20 mouse cellular contexts compared by ENCODE assay signal in the genomic region with DNA sequence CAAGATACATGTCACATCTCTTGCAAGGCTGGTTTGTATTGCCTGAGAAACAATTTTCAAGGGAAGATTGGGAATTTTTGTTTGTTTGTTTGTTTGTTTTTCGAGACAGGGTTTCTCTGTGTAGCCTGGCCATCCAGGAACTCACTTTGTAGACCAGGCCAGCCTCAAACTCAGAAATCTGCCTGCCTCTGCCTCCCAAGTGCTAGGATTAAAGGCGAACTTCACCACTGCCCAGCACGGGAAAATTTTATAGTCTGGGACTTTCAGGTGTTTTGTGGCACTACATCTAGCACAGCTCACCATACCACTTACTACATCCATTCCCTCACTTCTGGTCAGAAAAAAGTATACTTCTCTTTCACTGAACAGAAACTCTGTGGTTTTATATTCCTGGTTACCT. TPM values are rescaled to one million over a fixed set of nuclear protein-coding genes. Genes with fewer than 3 reads are reported as not detected.
"Had no signal": no experiment of that assay in that cellular context is flagged by ENCODE, and none has a peak within 500 bp of the region (broad histone marks: within the 10 kb centered on the region; RNA-seq: fewer than 3 reads in every experiment).

No protein-coding gene starts in this region.

RNA-seq across cellular contexts. Expression of a gene that starts 5.1 kb away (rescaled TPM):
- polyA plus RNA-seq: limb, embryonic 10.5 days; limb, embryonic 11.5 days; limb, embryonic 12.5 days; limb, embryonic 13.5 days; limb, embryonic 14.5 days; liver, adult 2 months; liver, postnatal 0 days; lung, adult 2 months; lung, postnatal 0 days; macrophage; midbrain, embryonic 10.5 days; midbrain, embryonic 12.5 days; midbrain, embryonic 15.5 days; midbrain, embryonic 16.5 days; midbrain, postnatal 0 days; neural tube, embryonic 12.5 days had no signal

RNA-seq across cellular contexts. Expression of a gene that starts 50.6 kb away (rescaled TPM):
- polyA plus RNA-seq: limb, embryonic 12.5 days; liver, adult 2 months; liver, embryonic 15.5 days; liver, embryonic 16.5 days; liver, postnatal 0 days; lung, adult 2 months; lung, postnatal 0 days; macrophage; midbrain, embryonic 12.5 days; midbrain, embryonic 13.5 days; midbrain, embryonic 14.5 days had no signal
